ENCODE assay signal across 1 mouse cellular context in the genomic region with DNA sequence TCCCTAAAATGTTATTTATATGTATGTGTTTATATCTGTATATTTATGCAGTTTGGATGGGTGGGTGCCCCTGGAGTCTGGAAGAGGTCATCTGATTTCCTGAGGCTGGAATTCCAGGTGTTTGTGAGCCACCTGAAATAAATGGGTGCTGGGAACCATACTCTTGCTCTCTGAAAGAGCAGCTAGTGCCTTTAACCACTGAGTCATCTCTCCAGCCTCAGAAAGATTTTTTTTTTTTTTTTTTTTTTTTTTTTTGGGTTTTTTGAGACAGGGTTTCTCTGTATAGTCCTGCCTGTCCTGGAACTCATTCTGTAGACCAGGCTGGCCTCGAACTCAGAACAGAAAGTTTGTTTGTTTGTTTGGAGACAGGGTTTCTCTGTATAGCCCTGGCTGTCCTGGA.
TF ChIP-seq lines count a peak whose summit lies in the region.

No protein-coding gene starts in this region.

TF ChIP-seq in MEL, 35 proteins besides CTCF, POLR2A, EP300 and RAD21:
- TF ChIP-seq POLR2AphosphoS5 (IDR thresholded peaks at IDR 0.05; ENCODE audit: borderline replicate concordance, low read depth, low read length) = no peak
- TF ChIP-seq HCFC1 (IDR thresholded peaks at IDR 0.05; ENCODE audit: low read depth, low read length) = no peak
- no peak for TF ChIP-seq GATA1 (IDR thresholded peaks at IDR 0.05; ENCODE audit: low read depth, low read length)
- TF ChIP-seq TAL1 (IDR thresholded peaks at IDR 0.05; ENCODE audit: low read length) = no peak
- TF ChIP-seq SMC3 (IDR thresholded peaks at IDR 0.05; ENCODE audit: low read depth, low read length) = no peak
- no peak for TF ChIP-seq E2F4 (IDR thresholded peaks at IDR 0.05; ENCODE audit: borderline replicate concordance, low read depth, low read length)
- no peak for TF ChIP-seq JUND (IDR thresholded peaks at IDR 0.05; ENCODE audit: low read depth, low read length)
- peak; percentile 50 for TF ChIP-seq ZNF384 (IDR thresholded peaks at IDR 0.05; ENCODE audit: low read depth, low read length)
- no peak for TF ChIP-seq ZMIZ1 (IDR thresholded peaks at IDR 0.05; ENCODE audit: low read depth, low read length)
TF ChIP-seq in MEL: peak in this region for 1.
